Mouse (Mus musculus) CH12.LX (cell line): ENCODE results near the gene Cd46.

Experiments
- CTCF ChIP-seq, 2 experiments: IDR thresholded peaks in 1 of 2; conservative IDR thresholded peaks in 1 of 2; 2 replicates each; pipeline ENCODE4 v1.5.1; 2011 to 2012; ENCODE audit warnings: low read depth in 2 of 2, low read length in 2 of 2, improper control_type of control experiment in 1 of 2, inconsistent platforms in 1 of 2, mild to moderate bottlenecking in 1 of 2, moderate library complexity in 1 of 2
- EP300 ChIP-seq: IDR thresholded peaks from 2 replicates; pipeline ENCODE4 v1.6.1; 2011; ENCODE audit warnings: low read length, improper control_type of control experiment
- IRF4 ChIP-seq: IDR thresholded peaks from 2 replicates; pipeline ENCODE4 v1.6.1; 2014; ENCODE audit warnings: low read depth, mild to moderate bottlenecking, inconsistent platforms, low read length, improper control_type of control experiment
- MXI1 ChIP-seq: IDR thresholded peaks from 2 replicates; pipeline ENCODE4 v1.6.1; 2011; ENCODE audit warnings: mild to moderate bottlenecking, low read depth, low read length, improper control_type of control experiment
- MYC ChIP-seq: IDR thresholded peaks from 2 replicates; pipeline ENCODE4 v1.6.1; 2011; ENCODE audit warnings: low read depth, mild to moderate bottlenecking, improper control_type of control experiment, low read length
- NRF1 ChIP-seq: IDR thresholded peaks from 2 replicates; pipeline ENCODE4 v1.6.1; 2014; ENCODE audit warnings: low read depth, mild to moderate bottlenecking, inconsistent platforms, low read length, improper control_type of control experiment, moderate library complexity
- POLR2A ChIP-seq: IDR thresholded peaks from 2 replicates; pipeline ENCODE4 v1.6.1; 2011; ENCODE audit warnings: low read depth, mild to moderate bottlenecking, improper control_type of control experiment, low read length
- UBTF ChIP-seq: IDR thresholded peaks from 2 replicates; pipeline ENCODE4 v1.6.1; 2012; ENCODE audit warnings: low read depth, mild to moderate bottlenecking, inconsistent platforms, low read length, improper control_type of control experiment, moderate library complexity
- USF2 ChIP-seq: conservative IDR thresholded peaks from 2 replicates; pipeline ENCODE4 v1.6.1; 2011; ENCODE audit warnings: low read depth, low read length, improper control_type of control experiment
- ZC3H11A ChIP-seq: IDR thresholded peaks from 2 replicates; pipeline ENCODE4 v1.6.1; 2012; ENCODE audit warnings: low read depth, mild to moderate bottlenecking, inconsistent platforms, low read length, improper control_type of control experiment
- ZNF384 ChIP-seq: IDR thresholded peaks from 2 replicates; pipeline ENCODE4 v1.6.1; 2012; ENCODE audit warnings: low read depth, low read length, improper control_type of control experiment, inconsistent platforms

DNA sequence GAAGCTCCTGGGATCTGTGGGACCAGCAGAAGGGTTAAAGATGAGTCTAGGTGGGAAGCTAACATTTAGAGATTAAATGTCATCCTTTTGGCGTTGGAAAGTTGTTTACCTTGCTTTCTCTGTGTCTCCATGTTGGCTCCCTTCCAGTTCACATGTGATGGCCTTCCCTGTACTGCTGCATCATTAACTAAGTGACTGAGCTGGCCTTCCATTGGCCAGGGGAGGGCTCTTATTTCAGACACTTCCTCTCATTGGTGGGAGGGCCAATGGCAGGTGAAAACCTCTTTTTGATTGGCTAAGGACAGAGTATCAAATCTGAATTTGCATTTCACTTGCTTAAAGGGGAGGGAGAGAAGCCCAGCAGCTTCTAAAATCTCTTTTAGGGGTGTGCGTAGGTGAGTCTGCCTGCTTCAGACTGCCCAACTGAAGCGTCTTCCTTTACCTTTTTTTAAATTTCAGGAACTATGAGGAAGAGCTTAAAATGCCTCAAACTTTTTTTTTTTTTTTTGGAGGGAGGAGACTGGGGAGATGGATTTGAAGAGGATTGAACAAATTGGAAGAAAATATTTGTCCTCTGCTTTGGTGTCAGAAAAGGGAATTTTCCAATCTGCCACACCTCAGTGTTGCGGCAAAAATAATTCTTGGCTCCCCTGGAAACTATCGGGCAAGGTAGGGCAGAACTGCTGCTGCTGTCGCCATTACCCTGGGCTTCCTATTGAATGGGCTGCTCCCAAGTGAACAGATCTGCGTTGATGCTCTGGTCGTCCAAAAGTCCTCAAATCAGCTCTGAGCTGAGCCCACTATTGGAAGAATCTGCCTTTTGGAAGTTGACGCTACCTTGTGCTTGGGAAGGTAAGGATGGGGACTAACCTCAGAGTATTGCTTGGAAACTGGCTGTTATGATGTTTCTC is 73.7 kb downstream of the Cd46 start:
- no peak for TF ChIP-seq POLR2A
- no peak for TF ChIP-seq CTCF (conservative IDR thresholded peaks at IDR 0.05 in 1 of 2, IDR thresholded peaks at IDR 0.05 in 1 of 2; ENCODE audit: low read depth in 2 of 2, low read length in 2 of 2)
- TF ChIP-seq NRF1 = no peak
- no peak for TF ChIP-seq EP300
- no peak for TF ChIP-seq MYC
- TF ChIP-seq ZC3H11A = no peak
- TF ChIP-seq IRF4 = no peak
- no peak for TF ChIP-seq UBTF
- TF ChIP-seq USF2 = no peak
- no peak for TF ChIP-seq ZNF384
- no peak for TF ChIP-seq MXI1
